Mouse (Mus musculus) monocyte, adult 5-6 weeks (primary cell): Measurements from ENCODE around the gene Rarb. TPM values are rescaled to one million over a fixed set of nuclear protein-coding genes. Genes with fewer than 3 reads are reported as not detected.

Source experiments
- ATAC-seq: fragments of 153-309, 156-312 bp; replicated peaks from 2 replicates; pipeline ENCODE4 v1.8.0; 2017; ENCODE audit warnings: mild to moderate bottlenecking; ENCODE audit not compliant: low TSS enrichment, insufficient number of reproducible peaks, severe bottlenecking, poor library complexity, low FRiP score
- total RNA-seq: library from RNA; stranded (forward); fragments of 200-1000, 200-491, 200-594 nt; gene quantifications from 3 replicates; pipeline ENCODE4 v1.2.3, GENCODE M21; 2017

The Rarb gene
- total RNA-seq, 1 experiment from 2014 or later: 0.67 TPM

DNA sequence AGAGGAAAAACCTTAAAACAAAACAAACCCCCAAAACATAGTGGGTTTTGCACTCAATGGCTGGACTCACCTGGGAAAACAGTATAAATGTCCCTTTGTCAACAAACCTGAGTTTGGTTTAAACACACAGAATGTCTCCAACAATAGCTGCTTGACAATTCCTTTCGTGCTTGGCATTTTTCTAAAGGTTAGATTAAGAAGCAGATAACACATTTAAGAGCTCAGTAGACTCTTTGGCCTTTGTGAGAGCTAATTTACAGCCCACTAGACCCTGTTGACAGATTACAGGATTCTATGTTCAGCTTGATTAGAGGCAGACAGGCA lies 264.7 kb downstream of the Rarb start:
- ATAC-seq: no peak

DNA sequence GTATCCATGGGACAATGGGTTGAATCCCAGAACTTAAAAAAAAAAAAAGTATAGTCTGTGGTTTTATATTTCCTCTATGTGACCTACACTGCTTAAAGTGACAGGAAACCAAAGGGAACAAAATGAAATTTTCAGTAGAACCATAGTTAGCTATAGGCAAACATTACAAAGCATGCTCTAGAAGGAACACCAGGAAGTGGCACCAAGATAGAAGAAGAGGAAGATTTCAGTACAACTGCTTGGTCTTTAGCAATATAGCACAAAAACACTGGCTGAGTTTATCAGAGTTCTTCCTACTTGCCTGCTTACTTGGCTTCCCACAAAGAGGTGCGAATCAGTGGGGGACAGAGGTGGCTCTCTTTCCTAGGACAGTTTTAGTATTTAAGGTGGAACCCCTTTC lies 266.7 kb downstream of the Rarb start:
- ATAC-seq: no peak

GRCm38 (mm10) chr14:16551843-16552242 lies 267.1 kb downstream of the Rarb start:
- ATAC-seq: no peak

DNA sequence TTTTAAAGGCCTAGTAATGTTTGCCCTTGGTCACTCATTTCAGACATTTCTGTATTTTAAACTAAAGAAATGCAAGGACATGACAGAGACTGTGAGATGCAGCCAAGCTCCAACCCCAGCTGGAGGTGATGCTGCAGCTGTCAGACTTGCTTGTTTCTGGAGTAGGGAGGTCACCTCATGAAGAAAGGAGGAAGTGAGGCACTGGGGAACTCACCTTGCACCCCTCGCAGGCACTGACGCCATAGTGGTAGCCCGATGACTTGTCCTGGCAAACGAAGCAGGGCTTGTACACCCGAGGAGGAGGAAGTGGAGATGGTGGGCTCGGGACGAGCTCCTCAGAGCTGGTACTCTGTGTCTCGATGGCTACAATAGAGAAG lies 270.8 kb downstream of the Rarb start:
- ATAC-seq: no peak

- no peak for ATAC-seq
Measured at GRCm38 (mm10) chr14:16547492-16548199, 271.3 kb downstream of the Rarb start.

- ATAC-seq: peak; percentile 64; the same call in 1 of the 2 replicates
Measured at GRCm38 (mm10) chr14:16544995-16545394, 274.0 kb downstream of the Rarb start.

- no peak for ATAC-seq
Measured at GRCm38 (mm10) chr14:16541641-16542040, 277.3 kb downstream of the Rarb start.

GRCm38 (mm10) chr14:16537433-16537832 lies 281.5 kb downstream of the Rarb start:
- no peak for ATAC-seq

DNA sequence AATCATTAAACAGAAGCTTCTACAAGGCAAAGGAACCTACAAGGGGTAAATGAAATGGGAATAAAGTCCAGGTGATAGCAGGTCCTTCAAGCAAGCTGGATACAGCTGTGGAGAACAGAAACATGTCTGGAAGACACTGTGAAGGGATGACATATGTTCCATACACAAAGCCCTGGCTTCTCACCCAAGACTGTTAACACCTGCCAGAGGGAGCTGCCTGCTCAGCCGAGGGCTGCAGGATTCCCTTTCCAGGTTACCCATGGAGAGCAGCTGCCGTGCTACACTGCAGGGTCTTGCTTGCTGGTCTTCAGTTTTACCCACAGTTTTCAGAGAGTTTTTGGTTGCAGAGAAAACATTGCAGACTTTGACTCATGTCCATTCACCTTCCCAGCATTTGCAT lies 290.3 kb downstream of the Rarb start:
- ATAC-seq: no peak

DNA sequence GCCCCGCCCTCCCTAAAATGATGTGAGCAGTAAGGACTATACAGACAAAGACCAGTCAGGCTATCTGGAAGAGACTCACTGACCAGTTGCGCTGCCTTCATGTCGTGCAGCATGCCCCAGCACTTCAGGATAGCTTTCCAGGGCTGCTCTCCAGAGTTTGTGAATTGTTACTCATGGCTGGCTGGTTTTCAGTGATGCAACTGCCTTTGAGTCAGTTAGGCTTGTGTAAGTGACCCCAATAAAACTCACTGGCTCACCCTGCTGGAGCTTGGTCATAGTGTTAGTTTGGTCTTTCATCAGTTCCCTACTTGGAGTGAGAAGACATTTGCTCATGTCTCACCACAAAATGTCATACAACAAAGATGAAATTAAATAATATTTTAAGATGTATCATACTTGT lies 292.8 kb downstream of the Rarb start:
- ATAC-seq: no peak

- no peak for ATAC-seq
Measured at GRCm38 (mm10) chr14:16525137-16525924, 293.6 kb downstream of the Rarb start.

DNA sequence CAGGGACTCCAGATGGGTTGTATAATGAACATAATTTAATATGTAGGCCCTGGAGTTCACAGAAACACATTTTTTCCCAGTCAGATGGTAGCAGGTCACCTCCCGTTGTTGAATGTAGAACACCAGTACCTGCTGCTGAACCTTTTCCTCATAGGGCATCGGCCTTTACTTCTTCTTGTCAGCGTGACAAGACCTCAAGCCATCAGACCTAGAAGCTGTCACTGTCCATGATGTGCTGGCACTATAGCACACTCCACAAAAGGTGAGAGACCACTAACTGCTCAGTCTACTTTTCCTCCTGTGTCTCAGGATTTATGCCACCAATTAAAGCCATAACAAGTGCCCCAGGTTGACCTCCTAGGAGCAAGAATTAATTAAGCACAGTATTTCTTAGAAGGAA lies 296.1 kb downstream of the Rarb start:
- no peak for ATAC-seq

GRCm38 (mm10) chr14:16519588-16520167 lies 299.3 kb downstream of the Rarb start:
- ATAC-seq: no peak

DNA sequence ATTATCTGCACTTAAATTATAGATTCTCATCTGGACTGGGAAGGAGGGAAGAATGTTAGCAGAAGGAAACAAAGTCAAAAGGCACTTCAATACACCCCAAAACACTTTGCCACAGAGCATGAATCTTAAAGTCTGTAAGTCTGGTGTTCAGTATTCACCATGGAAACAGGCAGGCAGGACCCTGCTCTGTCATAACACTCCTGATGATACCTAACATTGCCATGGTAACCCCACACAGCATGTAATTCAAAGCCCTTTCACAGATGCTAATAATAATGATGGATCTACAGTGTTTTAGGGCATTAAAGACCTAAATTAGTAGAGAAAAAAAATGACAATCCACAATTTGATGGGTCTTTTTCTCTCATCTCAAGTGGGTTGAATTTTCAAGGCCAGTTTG lies 301.0 kb downstream of the Rarb start:
- ATAC-seq: no peak

GRCm38 (mm10) chr14:16515731-16516130 lies 303.2 kb downstream of the Rarb start:
- no peak for ATAC-seq

DNA sequence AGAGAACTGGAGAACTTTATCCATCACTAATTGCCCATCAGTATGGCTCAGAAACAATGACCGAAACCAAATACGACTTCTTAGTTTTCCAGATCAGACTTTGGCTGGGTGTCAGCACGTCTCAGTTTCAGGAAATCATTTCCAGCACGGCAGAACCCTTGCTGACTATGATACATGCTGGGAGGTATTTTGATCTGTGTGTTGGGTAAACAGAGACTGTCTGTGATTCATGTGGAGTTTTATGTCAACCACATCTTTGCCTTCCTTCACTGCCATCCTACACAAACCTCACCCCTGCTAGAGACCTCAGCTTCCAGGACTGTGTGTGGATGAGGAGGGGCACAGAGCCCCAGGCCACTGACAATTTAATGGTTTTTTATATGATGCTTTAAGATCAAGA lies 308.4 kb downstream of the Rarb start:
- no peak for ATAC-seq

DNA sequence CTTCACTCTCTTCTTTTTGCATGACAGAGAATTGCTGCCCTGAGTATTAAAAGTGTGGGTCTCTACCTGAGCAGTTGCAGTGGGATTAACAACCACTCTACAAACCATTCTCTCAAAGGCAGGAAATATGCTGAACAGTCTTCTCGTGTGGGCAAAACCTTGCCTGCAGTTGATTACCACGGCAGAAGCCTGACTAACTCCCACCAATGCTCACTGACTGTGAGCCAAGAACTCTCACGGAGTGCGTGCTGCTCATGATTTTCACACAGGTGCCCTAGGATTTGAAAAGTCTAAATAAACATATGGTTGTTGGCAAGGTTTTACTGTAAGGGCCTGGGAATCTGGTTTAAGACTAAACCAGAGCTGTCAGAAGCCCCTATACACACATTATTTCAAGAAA lies 309.1 kb downstream of the Rarb start:
- no peak for ATAC-seq

- ATAC-seq: no peak
Measured at GRCm38 (mm10) chr14:16508760-16509159, 310.2 kb downstream of the Rarb start.

GRCm38 (mm10) chr14:16497226-16497661 lies 321.7 kb downstream of the Rarb start:
- no peak for ATAC-seq
